Mouse (Mus musculus) heart, embryonic 12.5 days (tissue): ENCODE results near the gene Enox1. TPM values are rescaled to one million over a fixed set of nuclear protein-coding genes. Genes with fewer than 3 reads are reported as not detected.

Experiments used
- ATAC-seq: fragments of 200-750 bp; cut with Nextera tagmentation; 2 replicates; pipeline ENCODE4 v1.8.0; 2017; ENCODE audit warnings: moderate TSS enrichment, moderate library complexity; ENCODE audit not compliant: insufficient number of reproducible peaks, low FRiP score
- H3K27ac ChIP-seq: fragments of 300-500 bp; sonication (generic); 2 replicates; pipeline ENCODE4 v1.5.1; 2016; ENCODE audit warnings: mild to moderate bottlenecking, moderate library complexity; ENCODE audit not compliant: poor library complexity, severe bottlenecking
- H3K27me3 ChIP-seq: fragments of 300-500 bp; sonication (generic); replicated peaks from 2 replicates; pipeline ENCODE4 v1.6.1; 2016; ENCODE audit warnings: mild to moderate bottlenecking, moderate library complexity
- H3K36me3 ChIP-seq: fragments of 300-500 bp; sonication (generic); 2 replicates; pipeline ENCODE4 v1.6.1; 2016; ENCODE audit warnings: mild to moderate bottlenecking, moderate library complexity
- H3K4me1 ChIP-seq: fragments of 300-500 bp; sonication (generic); replicated peaks from 2 replicates; pipeline ENCODE4 v1.6.1; 2016; ENCODE audit warnings: mild to moderate bottlenecking
- H3K4me2 ChIP-seq: fragments of 300-500 bp; sonication (generic); 2 replicates; pipeline ENCODE4 v1.6.1; 2016; ENCODE audit warnings: mild to moderate bottlenecking, moderate library complexity
- H3K4me3 ChIP-seq: fragments of 300-500 bp; sonication (generic); 2 replicates; pipeline ENCODE4 v1.5.1; 2016; ENCODE audit warnings: mild to moderate bottlenecking
- H3K9ac ChIP-seq: fragments of 300-500 bp; sonication (generic); 2 replicates; pipeline ENCODE4 v1.6.1; 2016; ENCODE audit warnings: mild to moderate bottlenecking, moderate library complexity
- H3K9me3 ChIP-seq: fragments of 300-500 bp; sonication (generic); replicated peaks from 2 replicates; pipeline ENCODE4 v1.6.1; 2016; ENCODE audit warnings: mild to moderate bottlenecking, moderate library complexity
- WGBS: fragments of 180-500 bp; shearing (Covaris S2); methylation state at CpG from one replicate; pipeline ENCODE4 v1.1.7; 2016; 5-methylcytosine and 5-hydroxymethylcytosine counted together
- polyA plus RNA-seq: library from polyadenylated mRNA; unstranded; fragments of >200 nt; fragmentation: Nextera tagmentation; extraction: Ambion mirVana; gene quantifications from 2 replicates; pipeline ENCODE4 v1.2.1, GENCODE M21; 2016

Gene Enox1
- polyA plus RNA-seq, 1 experiment from 2014 or later: 4.5 TPM

GRCm38 (mm10) chr14:77157505-77157911 is 945 bp downstream of the Enox1 start:
- Histone ChIP-seq H3K4me2 (peak overlapping the region; percentile 99), H3K9me3 (no peaks in the 10 kb centered on the region), H3K27ac (no peak overlapping the region), H3K36me3 (no peaks in the 10 kb centered on the region), H3K9ac (peak overlapping the region; percentile 75), H3K4me1 (peaks cover 9% of the 10 kb centered on the region), H3K27me3 (peaks cover 18% of the 10 kb centered on the region), H3K4me3 (peak overlapping the region; percentile 72)
- peak; percentile 81 for ATAC-seq
- 1% methylated on average over 31 of the region's 31 CpGs for WGBS

GRCm38 (mm10) chr14:77159397-77159796 is 2.8 kb downstream of the Enox1 start:
- 84% methylated on average over 5 of the region's 5 CpGs for WGBS
- peaks cover 16% of the 10 kb centered on the region for H3K27me3 ChIP-seq

GRCm38 (mm10) chr14:77162496-77162895 is 5.9 kb downstream of the Enox1 start:
- Histone ChIP-seq H3K4me1 (peaks cover 3% of the 10 kb centered on the region; the same call in 1 of the 2 replicates), H3K27me3 (no peaks in the 10 kb centered on the region), H3K9me3 (no peaks in the 10 kb centered on the region), H3K4me3 (no peak overlapping the region), H3K4me2 (no peak overlapping the region), H3K9ac (no peak overlapping the region), H3K27ac (no peak overlapping the region), H3K36me3 (no peaks in the 10 kb centered on the region)
- no peak for ATAC-seq
- 81% methylated on average over 3 of the region's 3 CpGs for WGBS

More at GRCm38 (mm10) chr14:77159397-77159796, 2.8 kb downstream of the Enox1 start:
- Histone ChIP-seq H3K27ac (no peak overlapping the region), H3K4me3 (no peak overlapping the region), H3K36me3 (no peaks in the 10 kb centered on the region), H3K9me3 (no peaks in the 10 kb centered on the region), H3K9ac (no peak overlapping the region), H3K4me2 (no peak overlapping the region), H3K4me1 (peaks cover 9% of the 10 kb centered on the region)
- ATAC-seq: no peak

- no peaks in the 10 kb centered on the region for H3K36me3 ChIP-seq
- no peak for ATAC-seq
- no peaks in the 10 kb centered on the region for H3K4me1 ChIP-seq
- peaks cover 5% of the 10 kb centered on the region; the same call in 1 of the 2 replicates for H3K9me3 ChIP-seq
- no peak overlapping the region for H3K9ac ChIP-seq
- WGBS: 73% methylated on average over 6 of the region's 6 CpGs
- no peaks in the 10 kb centered on the region for H3K27me3 ChIP-seq
- no peak overlapping the region for H3K27ac ChIP-seq
- H3K4me2 ChIP-seq: no peak overlapping the region
- H3K4me3 ChIP-seq: no peak overlapping the region
Observed at GRCm38 (mm10) chr14:77164396-77164795, 7.8 kb downstream of the Enox1 start.

- ATAC-seq: no peak
- 85% methylated on average over 6 of the region's 6 CpGs for WGBS
Observed at GRCm38 (mm10) chr14:77168161-77168560, 11.6 kb downstream of the Enox1 start.

GRCm38 (mm10) chr14:77174491-77174890 is 17.9 kb downstream of the Enox1 start:
- no peak overlapping the region for H3K27ac ChIP-seq
- no peaks in the 10 kb centered on the region for H3K27me3 ChIP-seq
- H3K4me3 ChIP-seq: no peak overlapping the region
- no peaks in the 10 kb centered on the region for H3K4me1 ChIP-seq
- H3K9ac ChIP-seq: no peak overlapping the region
- H3K4me2 ChIP-seq: no peak overlapping the region
- H3K36me3 ChIP-seq: no peaks in the 10 kb centered on the region
- H3K9me3 ChIP-seq: no peaks in the 10 kb centered on the region
- 62% methylated on average over 15 of the region's 15 CpGs for WGBS
- ATAC-seq: no peak

More at GRCm38 (mm10) chr14:77168161-77168560, 11.6 kb downstream of the Enox1 start:
- no peak overlapping the region for H3K27ac ChIP-seq
- no peaks in the 10 kb centered on the region for H3K4me1 ChIP-seq
- H3K4me3 ChIP-seq: no peak overlapping the region
- no peak overlapping the region for H3K9ac ChIP-seq
- H3K36me3 ChIP-seq: no peaks in the 10 kb centered on the region
- peaks cover 5% of the 10 kb centered on the region; the same call in 1 of the 2 replicates for H3K9me3 ChIP-seq
- H3K4me2 ChIP-seq: no peak overlapping the region
- H3K27me3 ChIP-seq: no peaks in the 10 kb centered on the region

GRCm38 (mm10) chr14:77174931-77175330 is 18.4 kb downstream of the Enox1 start:
- no peak overlapping the region for H3K27ac ChIP-seq
- no peaks in the 10 kb centered on the region for H3K36me3 ChIP-seq
- no peak overlapping the region for H3K4me3 ChIP-seq
- no peak for ATAC-seq
- H3K4me1 ChIP-seq: no peaks in the 10 kb centered on the region
- H3K27me3 ChIP-seq: no peaks in the 10 kb centered on the region
- no peak overlapping the region for H3K4me2 ChIP-seq
- 80% methylated on average over 9 of the region's 9 CpGs for WGBS
- H3K9me3 ChIP-seq: no peaks in the 10 kb centered on the region
- no peak overlapping the region for H3K9ac ChIP-seq

GRCm38 (mm10) chr14:77180241-77180640 is 23.7 kb downstream of the Enox1 start:
- Histone ChIP-seq H3K9me3 (no peaks in the 10 kb centered on the region), H3K4me2 (no peak overlapping the region), H3K27ac (no peak overlapping the region), H3K36me3 (no peaks in the 10 kb centered on the region), H3K9ac (no peak overlapping the region), H3K4me1 (peaks cover 3% of the 10 kb centered on the region), H3K27me3 (no peaks in the 10 kb centered on the region), H3K4me3 (no peak overlapping the region)
- 71% methylated on average over 7 of the region's 7 CpGs for WGBS
- ATAC-seq: no peak

- Histone ChIP-seq H3K9ac (no peak overlapping the region), H3K27ac (no peak overlapping the region), H3K36me3 (no peaks in the 10 kb centered on the region), H3K4me2 (no peak overlapping the region), H3K4me1 (peaks cover 3% of the 10 kb centered on the region), H3K27me3 (no peaks in the 10 kb centered on the region), H3K4me3 (no peak overlapping the region), H3K9me3 (no peaks in the 10 kb centered on the region)
- WGBS: 52% methylated on average over 13 of the region's 13 CpGs
- no peak for ATAC-seq
Observed at GRCm38 (mm10) chr14:77180753-77181374, 24.3 kb downstream of the Enox1 start.

GRCm38 (mm10) chr14:77183491-77183890 is 26.9 kb downstream of the Enox1 start:
- Histone ChIP-seq H3K4me2 (no peak overlapping the region), H3K4me1 (peaks cover 3% of the 10 kb centered on the region), H3K36me3 (no peaks in the 10 kb centered on the region), H3K27ac (no peak overlapping the region), H3K9me3 (no peaks in the 10 kb centered on the region), H3K9ac (no peak overlapping the region), H3K4me3 (no peak overlapping the region), H3K27me3 (no peaks in the 10 kb centered on the region)
- 77% methylated on average over 5 of the region's 5 CpGs for WGBS
- no peak for ATAC-seq

GRCm38 (mm10) chr14:77190158-77190557 is 33.6 kb downstream of the Enox1 start:
- no peak overlapping the region for H3K4me3 ChIP-seq

More at GRCm38 (mm10) chr14:77190158-77190557, 33.6 kb downstream of the Enox1 start:
- 73% methylated on average over 2 of the region's 2 CpGs for WGBS
- no peaks in the 10 kb centered on the region for H3K27me3 ChIP-seq
- ATAC-seq: no peak
- H3K4me1 ChIP-seq: no peaks in the 10 kb centered on the region
- no peaks in the 10 kb centered on the region for H3K36me3 ChIP-seq
- H3K4me2 ChIP-seq: no peak overlapping the region
- no peak overlapping the region for H3K9ac ChIP-seq
- H3K27ac ChIP-seq: no peak overlapping the region
- H3K9me3 ChIP-seq: no peaks in the 10 kb centered on the region
